Mouse (Mus musculus): ENCODE measurements around the gene Utp15. TPM values are rescaled to one million over a fixed set of nuclear protein-coding genes. Genes with fewer than 3 reads are reported as not detected.

The Utp15 gene
- total and polyA plus RNA-seq, 3 experiments: 36.8 to 52.2 (median 51.7) TPM

- H3K79me2 ChIP-seq (replicated peaks; ENCODE audit: control insufficient read depth, extremely low read depth, insufficient read depth, poor library complexity, severe bottlenecking): peaks cover 31% of the 10 kb centered on the region
- H3K4me2 ChIP-seq (ENCODE audit: insufficient read depth, low read depth, poor library complexity, severe bottlenecking): no peak overlapping the region
- H3K4me3 ChIP-seq (replicated peaks in 1 of 3; ENCODE audit: low read depth in 2 of 3, low read length in 2 of 3, poor library complexity in 1 of 3): no peak overlapping the region
- peaks cover 20 to 54% of the 10 kb centered on the region in 2 experiments for H3K4me1 ChIP-seq (ENCODE audit: control insufficient read depth in 1 of 2, insufficient read depth in 2 of 2)
- TF ChIP-seq HCFC1 (IDR thresholded peaks at IDR 0.05; ENCODE audit: low read depth, low read length) (no peak), BHLHE40 (IDR thresholded peaks at IDR 0.05; ENCODE audit: low read depth, low read length) (no peak), POLR2A (IDR thresholded peaks at IDR 0.05; ENCODE audit: low read depth, low read length) (no peak; the same call in 1 of the 2 replicates)
- H3K36me3 ChIP-seq (replicated peaks in 1 of 2; ENCODE audit: control insufficient read depth in 1 of 2, insufficient read depth in 1 of 2, low read length in 1 of 2): peaks cover 37 to 59% of the 10 kb centered on the region in 2 experiments
- H3K9ac ChIP-seq (ENCODE audit: insufficient read depth, low read depth): peak overlapping the region; percentile 23
- no peaks in the 10 kb centered on the region for H3K9me3 ChIP-seq (replicated peaks; ENCODE audit: low read length)
- H3K27ac ChIP-seq (ENCODE audit: insufficient read depth, low read depth): peak overlapping the region; percentile 61
- no peaks in the 10 kb centered on the region for H3K27me3 ChIP-seq (replicated peaks)
- dilution Hi-C loops (cut with MboI; ENCODE audit: extremely low pct_ligation_motif_present, extremely low pct_unique_long_range_greater_than_20kb, low sequenced_read_pairs) (no loop called here), in situ Hi-C loops (cut with MboI; ENCODE audit: low pct_ligation_motif_present, low pct_unique_long_range_greater_than_20kb, low sequenced_read_pairs) (no loop called here)
- peak; percentile 54 for DNase-seq (ENCODE audit: extremely low read depth)
Measured at GRCm38 (mm10) chr13:98308004-98308403, 45.2 kb upstream of the Utp15 start.

- in situ Hi-C loops (cut with MboI; ENCODE audit: low pct_ligation_motif_present, low pct_unique_long_range_greater_than_20kb, low sequenced_read_pairs): no loop called here
- Histone ChIP-seq H3K27me3 (replicated peaks) (no peaks in the 10 kb centered on the region), H3K27ac (ENCODE audit: insufficient read depth, low read depth) (no peak overlapping the region), H3K4me2 (ENCODE audit: insufficient read depth, low read depth, poor library complexity, severe bottlenecking) (no peak overlapping the region), H3K4me3 (replicated peaks in 1 of 3; ENCODE audit: low read depth in 2 of 3, low read length in 2 of 3, poor library complexity in 1 of 3) (no peak overlapping the region), H3K9ac (ENCODE audit: insufficient read depth, low read depth) (no peak overlapping the region), H3K79me2 (replicated peaks; ENCODE audit: control insufficient read depth, extremely low read depth, insufficient read depth, poor library complexity, severe bottlenecking) (peaks cover 22% of the 10 kb centered on the region), H3K4me1 (ENCODE audit: control insufficient read depth in 1 of 2, insufficient read depth in 2 of 2) (peaks cover 19 to 46% of the 10 kb centered on the region in 2 experiments), H3K9me3 (replicated peaks; ENCODE audit: low read length) (no peaks in the 10 kb centered on the region), H3K36me3 (replicated peaks in 1 of 2; ENCODE audit: control insufficient read depth in 1 of 2, insufficient read depth in 1 of 2, low read length in 1 of 2) (peaks cover 29 to 48% of the 10 kb centered on the region in 2 experiments)
- TF ChIP-seq NRF1 (IDR thresholded peaks at IDR 0.05; ENCODE audit: low read depth, low read length): no peak
- no peak for TF ChIP-seq ZKSCAN1 (IDR thresholded peaks at IDR 0.05; ENCODE audit: borderline replicate concordance, low read depth, low read length)
- no peak for TF ChIP-seq KAT2A (IDR thresholded peaks at IDR 0.05; ENCODE audit: insufficient replicate concordance, low read length)
- no peak for TF ChIP-seq MXI1 (IDR thresholded peaks at IDR 0.05; ENCODE audit: low read depth, low read length)
- TF ChIP-seq SIN3A (IDR thresholded peaks at IDR 0.05; ENCODE audit: low read length): no peak
- TF ChIP-seq MAFK (IDR thresholded peaks at IDR 0.05; ENCODE audit: insufficient replicate concordance, low read length): no peak
- TF ChIP-seq JUN (IDR thresholded peaks at IDR 0.05; ENCODE audit: insufficient read depth, low read depth, low read length): no peak
- no peak for TF ChIP-seq RAD21 (IDR thresholded peaks at IDR 0.05; ENCODE audit: low read depth, low read length)
- no peak for TF ChIP-seq TCF12 (IDR thresholded peaks at IDR 0.05; ENCODE audit: low read depth, low read length)
- no peak for TF ChIP-seq CHD1 (IDR thresholded peaks at IDR 0.05; ENCODE audit: low read depth, low read length)
- TF ChIP-seq SMC3 (IDR thresholded peaks at IDR 0.05; ENCODE audit: low read depth, low read length): no peak
- no peak for TF ChIP-seq GABPA (IDR thresholded peaks at IDR 0.05; ENCODE audit: insufficient replicate concordance, low read depth, low read length)
- TF ChIP-seq ETS1 (conservative IDR thresholded peaks at IDR 0.05; ENCODE audit: low read depth, low read length): no peak
- TF ChIP-seq EP300 (IDR thresholded peaks at IDR 0.05; ENCODE audit: low read length): no peak
- no peak for DNase-seq (ENCODE audit: extremely low read depth)
- dilution Hi-C loops (cut with MboI; ENCODE audit: extremely low pct_ligation_motif_present, extremely low pct_unique_long_range_greater_than_20kb, low sequenced_read_pairs): no loop called here
Measured at GRCm38 (mm10) chr13:98306852-98307475, 44.1 kb upstream of the Utp15 start.

All from CH12.LX (cell line).